Mouse (Mus musculus) left cerebral cortex, postnatal 36 days (tissue): Measurements from ENCODE around the gene Nxf7. TPM values are rescaled to one million over a fixed set of nuclear protein-coding genes. Genes with fewer than 3 reads are reported as not detected.
"Not testable (repeated sequence)": the region's sequence is repeated elsewhere in the genome, so short reads cannot be mapped to it uniquely, and the experiment has no call there.

Experiments used
- DNase-seq, 2 experiments: peaks; one replicate each; pipeline ENCODE4 v3.0.0; 2021 to 2022; ENCODE audit warnings: low spot score in 2 of 2, mixed read lengths in 1 of 2
- intact Hi-C: fragments of 180-260 bp; cut with DNase I; formaldehyde crosslinking; loops from one replicate; pipeline ENCODE4 v1.15.1; 2025
- total RNA-seq, 2 experiments: library from RNA; stranded (reverse); gene quantifications; 2 replicates each; pipeline ENCODE4 v1.2.3; 2021

Gene Nxf7
- total RNA-seq: 1 to 10 TPM; 4.1 to 4.4 TPM

DNA sequence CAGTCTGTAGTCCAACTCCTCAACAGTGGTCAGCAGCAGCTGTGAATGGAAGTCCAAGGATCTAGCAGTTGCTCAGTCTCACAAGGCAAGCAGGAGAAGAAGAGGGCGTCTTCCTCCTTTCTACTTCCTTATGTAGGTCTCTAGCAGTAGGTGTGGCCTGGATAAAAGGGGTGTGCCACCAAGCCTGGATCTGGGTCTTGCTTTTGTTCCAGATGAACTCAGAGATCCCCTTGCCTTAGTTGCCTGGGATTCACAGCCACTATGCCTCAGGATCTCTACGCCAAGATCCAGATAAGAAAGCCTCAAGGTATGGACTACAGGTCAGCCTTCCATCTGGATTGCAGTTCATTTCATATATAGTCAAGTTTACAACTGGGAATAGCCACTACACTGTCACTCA is at the start of gene Nxf7:
TSS of gene Nxf7 (minus strand) at position 101 of the 400 bp plus-strand sequence.
- DNase-seq: no peak
- intact Hi-C loops: no loop called here

GRCm38 (mm10) chrX:135627605-135628004 is 29.0 kb upstream of the Nxf7 start, which contains the start of gene Prame:
Gene Prame (minus strand): TSS chrX:135627705.
- DNase-seq: no peak
- intact Hi-C loops: no loop called here

- intact Hi-C loops: loop anchor here (5.0 kb wide), 1 partner anchor 46 kb away; no protein-coding TSS in a partner anchor
- peak; percentile 30 to 47 for DNase-seq
Measured at GRCm38 (mm10) chrX:135601298-135602029, 2.9 kb upstream of the Nxf7 start.

DNA sequence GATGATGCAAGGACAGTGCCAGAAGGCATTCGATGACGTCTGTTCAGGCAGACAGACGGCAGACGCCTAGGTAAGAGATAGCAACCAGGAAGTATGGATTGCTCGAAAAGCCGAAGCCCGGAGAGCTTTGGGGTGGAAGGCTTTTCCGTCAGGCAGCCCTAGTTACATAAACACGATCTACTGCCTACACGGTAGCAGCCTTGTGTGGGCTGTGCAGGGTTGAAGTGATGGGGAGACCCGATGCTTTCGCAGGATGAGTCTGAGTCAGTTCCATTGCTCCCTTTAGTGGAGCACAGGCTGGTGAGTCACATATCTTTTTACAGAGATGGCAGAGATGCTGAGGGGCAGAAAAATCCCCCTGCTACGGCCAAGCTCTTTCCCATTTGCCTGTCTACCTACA is 481 bp downstream of the Nxf7 start:
- peak; percentile 23 to 58 for DNase-seq
- intact Hi-C loops: no loop called here

GRCm38 (mm10) chrX:135576412-135576811 is 22.2 kb downstream of the Nxf7 start:
- DNase-seq: no peak
- intact Hi-C loops: no loop called here

- intact Hi-C loops, DNase-seq: not testable (repeated sequence)
Measured at GRCm38 (mm10) chrX:135574958-135575628, 23.5 kb downstream of the Nxf7 start.

- intact Hi-C loops, DNase-seq: not testable (repeated sequence)
Measured at GRCm38 (mm10) chrX:135574261-135574957, 24.2 kb downstream of the Nxf7 start.

DNA sequence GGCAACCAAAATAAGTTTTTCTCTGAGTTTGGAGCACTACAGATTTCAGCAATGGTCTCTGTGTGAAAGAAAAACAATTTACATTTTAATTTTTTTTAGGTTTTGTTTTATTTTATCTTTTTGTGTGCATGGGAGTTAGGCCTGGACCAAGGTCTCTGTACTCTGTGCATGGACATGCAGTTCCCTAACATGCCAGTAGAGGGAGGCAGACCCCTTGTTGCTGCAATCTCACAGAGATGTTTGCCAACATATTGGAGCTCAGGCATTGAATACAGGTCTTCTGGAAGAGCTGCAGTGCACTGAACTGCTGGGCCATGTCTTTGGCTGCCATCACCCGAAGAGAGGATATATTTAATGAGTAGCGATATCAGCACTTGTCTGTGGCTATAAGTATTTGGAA is 29.1 kb downstream of the Nxf7 start:
- DNase-seq: peak; percentile 31 to 56
- intact Hi-C loops: not testable (repeated sequence)

- DNase-seq, intact Hi-C loops: not testable (repeated sequence)
Measured at GRCm38 (mm10) chrX:135564934-135565333, 33.6 kb downstream of the Nxf7 start.

DNA sequence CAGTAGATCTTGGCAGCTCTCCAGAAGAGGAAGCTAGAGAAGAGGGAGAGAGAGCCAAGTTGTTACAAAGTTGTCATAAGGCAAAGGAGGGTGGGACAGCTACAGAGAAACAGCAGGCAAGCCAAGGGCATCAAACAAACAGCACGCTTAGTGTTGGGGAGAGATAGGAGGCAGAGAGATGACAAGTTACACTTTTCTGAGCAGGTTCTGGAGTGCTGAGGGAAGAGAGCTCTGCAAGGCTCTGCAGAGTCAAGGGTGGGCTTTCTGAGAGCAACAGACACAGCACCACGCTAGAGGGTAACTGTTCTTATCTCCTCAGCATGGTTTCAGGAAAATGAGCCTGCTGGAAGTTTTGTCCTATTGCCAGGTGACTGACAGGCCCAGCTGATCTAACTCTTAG is 35.7 kb downstream of the Nxf7 start:
- intact Hi-C loops: no loop called here
- no peak for DNase-seq

DNA sequence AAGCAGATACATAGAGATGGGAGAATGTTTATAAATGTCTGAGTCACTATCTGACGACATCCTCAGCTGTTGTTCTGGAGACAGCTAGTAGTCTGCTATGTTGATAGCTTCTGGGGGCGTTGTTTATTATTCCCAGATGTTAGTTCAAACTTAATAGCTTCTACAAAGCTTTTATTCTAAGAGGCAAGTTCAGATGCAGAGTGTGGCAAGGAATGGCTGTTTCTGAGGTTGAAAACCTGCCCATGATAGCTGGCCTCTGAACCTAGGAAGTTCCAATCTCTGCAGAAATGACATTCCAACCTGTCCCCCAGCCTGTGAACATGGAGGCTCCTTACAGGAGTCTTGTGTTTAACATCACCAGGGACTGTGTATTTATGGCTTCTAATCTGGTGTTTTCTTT is 36.9 kb downstream of the Nxf7 start:
- intact Hi-C loops, DNase-seq: not testable (repeated sequence)

- DNase-seq, intact Hi-C loops: not testable (repeated sequence)
Measured at GRCm38 (mm10) chrX:135560933-135561332, 37.6 kb downstream of the Nxf7 start.

DNA sequence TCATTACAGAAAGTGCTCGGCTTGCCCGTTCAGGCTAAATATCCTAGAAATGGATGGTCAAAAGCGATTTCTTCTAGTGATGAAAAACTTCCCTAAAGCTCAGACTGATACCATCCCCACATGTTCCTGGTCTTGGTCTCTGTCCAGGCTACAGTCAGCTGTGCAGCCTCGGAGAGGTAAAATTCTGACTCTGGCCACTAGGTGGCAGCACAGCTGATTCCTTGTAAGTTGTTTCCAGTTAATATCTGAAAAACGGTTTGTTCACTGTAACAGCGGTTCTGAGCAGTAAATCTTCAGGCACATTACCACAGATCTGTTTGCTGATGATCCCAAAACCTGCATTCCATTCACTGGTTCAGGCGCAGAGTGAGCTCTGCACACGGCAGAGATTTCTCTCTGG is 38.9 kb downstream of the Nxf7 start:
- intact Hi-C loops: not testable (repeated sequence)
- peak; percentile 20 to 23 for DNase-seq

Other genes with a start within 250 kb of the Nxf7 start
- gene Gm5128, start 225.5 kb downstream of the Nxf7 start, total RNA-seq: not detected
- gene Gm7903, start 164.9 kb downstream of the Nxf7 start, total RNA-seq: not detected
- gene AV320801, start 104.2 kb downstream of the Nxf7 start, total RNA-seq: not detected
- gene Prame, start 28.9 kb upstream of the Nxf7 start, total RNA-seq: not detected
- not detected for gene Tcp11x2, start 95.0 kb upstream of the Nxf7 start, total RNA-seq
- gene Tmsb15a, start 126.5 kb upstream of the Nxf7 start, total RNA-seq: not detected
- 10 to 100 TPM; 32.4 to 37.3 TPM for gene Armcx5, start 144.0 kb upstream of the Nxf7 start, total RNA-seq
- gene Gprasp1, start 144.0 kb upstream of the Nxf7 start, total RNA-seq: 100 to 1,000 TPM; 309 to 361 TPM
- 10 to 100 TPM; 56.2 to 75.5 TPM for gene Bhlhb9, start 198.8 kb upstream of the Nxf7 start, total RNA-seq
- 100 to 1,000 TPM; 161 to 199 TPM for gene Gprasp2, start 240.3 kb upstream of the Nxf7 start, total RNA-seq